Mouse (Mus musculus) kidney, postnatal 4 days (tissue): ENCODE measurements around the gene Smarcc2.
"Not testable (repeated sequence)": the region's sequence is repeated elsewhere in the genome, so short reads cannot be mapped to it uniquely, and the experiment has no call there.

Source experiments
- DNase-seq, 2 experiments: peaks; one replicate each; pipeline ENCODE4 v3.0.0; 2021; ENCODE audit warnings: mixed read lengths in 2 of 2

The Smarcc2 gene

GRCm38 (mm10) chr10:128493695-128494666 is 34.9 kb downstream of the Smarcc2 start, which contains the start of gene Myl6:
Myl6 (minus strand) TSS chr10:128494145.
- DNase-seq = peak; percentile 99 to 100

- no peak for DNase-seq
Measured at GRCm38 (mm10) chr10:128494667-128495245, 35.7 kb downstream of the Smarcc2 start.

- DNase-seq = no peak
Measured at GRCm38 (mm10) chr10:128495270-128495669, 36.2 kb downstream of the Smarcc2 start.

- DNase-seq = no peak
Measured at GRCm38 (mm10) chr10:128495903-128496302, 36.9 kb downstream of the Smarcc2 start.

- no peak for DNase-seq
Measured at GRCm38 (mm10) chr10:128496509-128497077, 37.5 kb downstream of the Smarcc2 start.

GRCm38 (mm10) chr10:128497134-128497737 is 38.2 kb downstream of the Smarcc2 start:
- DNase-seq = no peak

GRCm38 (mm10) chr10:128498590-128498989 is 39.5 kb downstream of the Smarcc2 start, which contains the start of gene Myl6b:
Myl6b (minus strand) TSS chr10:128498685.
- peak; percentile 96 to 97 for DNase-seq

- peak; percentile 70 to 78 for DNase-seq
Measured at GRCm38 (mm10) chr10:128499116-128499671, 40.1 kb downstream of the Smarcc2 start.

GRCm38 (mm10) chr10:128502341-128502740 is 43.3 kb downstream of the Smarcc2 start:
- DNase-seq = no peak

GRCm38 (mm10) chr10:128503532-128503931 is 44.5 kb downstream of the Smarcc2 start:
- DNase-seq = no peak

GRCm38 (mm10) chr10:128504012-128504411 is 45.0 kb downstream of the Smarcc2 start:
- DNase-seq = no peak

- no peak for DNase-seq
Measured at GRCm38 (mm10) chr10:128504641-128505370, 45.8 kb downstream of the Smarcc2 start.

GRCm38 (mm10) chr10:128505371-128505667 is 46.3 kb downstream of the Smarcc2 start:
- DNase-seq = not testable (repeated sequence)

GRCm38 (mm10) chr10:128505974-128506373 is 46.9 kb downstream of the Smarcc2 start:
- no peak for DNase-seq

- no peak for DNase-seq
Measured at GRCm38 (mm10) chr10:128508260-128508659, 49.2 kb downstream of the Smarcc2 start.

- DNase-seq = no peak
Measured at GRCm38 (mm10) chr10:128509203-128509602, 50.2 kb downstream of the Smarcc2 start.

- DNase-seq = peak in 1 of 2 experiments; percentile 44
Measured at GRCm38 (mm10) chr10:128509831-128510230, 50.8 kb downstream of the Smarcc2 start.

- no peak for DNase-seq
Measured at GRCm38 (mm10) chr10:128510301-128510700, 51.3 kb downstream of the Smarcc2 start.

GRCm38 (mm10) chr10:128511189-128511588 is 52.1 kb downstream of the Smarcc2 start:
- DNase-seq = no peak

- DNase-seq = no peak
Measured at GRCm38 (mm10) chr10:128511761-128512160, 52.7 kb downstream of the Smarcc2 start.

- no peak for DNase-seq
Measured at GRCm38 (mm10) chr10:128515044-128515443, 56.0 kb downstream of the Smarcc2 start.

- peak in 1 of 2 experiments; percentile 25 for DNase-seq
Measured at GRCm38 (mm10) chr10:128516029-128516428, 57.0 kb downstream of the Smarcc2 start.
